Mouse (Mus musculus) CD4-positive, CD25-positive, alpha-beta regulatory T cell, adult 4 months (primary cell): Measurements from ENCODE around the gene Nrd1. TPM values are rescaled to one million over a fixed set of nuclear protein-coding genes. Genes with fewer than 3 reads are reported as not detected.

Experiments
- ATAC-seq: one replicate; pipeline ENCODE4 v1.8.0; 2017
- polyA plus RNA-seq, 2 experiments: library from polyadenylated mRNA; unstranded; fragments of 100-300 nt; shearing (Covaris generic); gene quantifications; one replicate each; pipeline ENCODE4 v1.2.1; 2017

The Nrd1 gene
- polyA plus RNA-seq, result 10 to 100 TPM; 63.9 to 98.2 TPM

- peak; percentile 96 for ATAC-seq
Observed at GRCm38 (mm10) chr4:108999999-109000950, at the start of gene Nrd1. Nrd1 (plus strand) TSS chr4:109000655.

GRCm38 (mm10) chr4:108951663-108952062, 48.8 kb upstream of the Nrd1 start:
- no peak for ATAC-seq

- no peak for ATAC-seq
Observed at GRCm38 (mm10) chr4:108959696-108960095, 40.8 kb upstream of the Nrd1 start.

DNA sequence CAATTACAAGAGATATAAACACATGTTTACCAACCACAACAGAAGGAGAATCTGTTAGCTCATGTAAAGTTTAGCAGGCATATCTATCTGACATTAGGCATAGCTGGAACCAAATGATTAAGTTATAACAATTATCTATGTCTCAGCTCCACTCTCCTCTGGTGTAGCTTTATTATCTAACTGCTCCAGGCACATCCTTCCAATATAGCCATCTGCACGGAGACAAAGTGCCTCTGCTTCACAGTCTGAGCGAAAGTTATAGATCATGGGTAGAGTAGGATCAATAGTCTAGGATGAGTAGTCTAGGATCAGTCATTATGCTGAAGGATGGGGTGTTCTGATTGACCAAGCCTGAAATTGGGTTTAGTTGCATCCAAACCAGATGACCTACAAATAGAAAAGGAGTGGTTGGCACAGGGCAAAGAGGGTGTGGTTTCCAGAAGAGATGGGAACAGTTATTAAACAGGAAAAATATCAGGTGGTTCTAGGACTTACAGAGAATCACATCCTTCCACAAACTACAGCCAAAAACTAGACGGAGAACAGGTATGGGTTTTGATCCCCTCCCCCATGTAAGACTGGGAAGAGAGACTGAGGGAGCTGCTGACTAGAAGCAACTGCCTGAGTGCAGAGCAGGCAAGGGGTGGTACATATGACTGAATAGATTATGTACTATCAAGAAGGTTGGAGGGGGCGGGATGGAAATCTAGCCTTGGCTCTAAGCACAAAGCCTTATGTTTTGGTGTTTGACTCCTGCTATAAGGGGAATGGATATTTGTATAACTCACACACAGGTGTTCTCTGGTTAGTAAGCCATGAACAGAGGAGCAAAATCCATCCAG, 39.6 kb upstream of the Nrd1 start:
- ATAC-seq, result no peak

- ATAC-seq, result no peak
Observed at GRCm38 (mm10) chr4:108963017-108963416, 37.4 kb upstream of the Nrd1 start.

DNA sequence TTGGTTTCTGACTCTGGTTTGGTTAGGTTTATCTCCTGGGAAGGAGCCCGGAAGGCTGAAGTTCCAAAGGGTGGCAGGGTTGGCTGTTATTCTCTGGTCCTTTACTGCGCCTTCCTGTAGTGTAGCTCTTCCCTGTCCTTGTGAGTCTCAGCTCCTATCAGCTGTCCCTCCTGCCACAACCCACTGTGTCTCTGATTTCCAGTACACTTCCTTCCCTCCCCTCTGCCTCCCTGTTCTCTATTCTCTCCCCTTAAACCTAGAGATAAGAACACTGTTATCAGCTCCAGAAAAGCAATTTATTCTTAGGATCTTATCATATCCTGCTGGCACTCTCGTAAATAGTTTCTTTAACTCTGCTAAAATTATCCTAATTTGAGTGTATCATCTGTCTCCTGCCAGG, 30.9 kb upstream of the Nrd1 start:
- no peak for ATAC-seq

DNA sequence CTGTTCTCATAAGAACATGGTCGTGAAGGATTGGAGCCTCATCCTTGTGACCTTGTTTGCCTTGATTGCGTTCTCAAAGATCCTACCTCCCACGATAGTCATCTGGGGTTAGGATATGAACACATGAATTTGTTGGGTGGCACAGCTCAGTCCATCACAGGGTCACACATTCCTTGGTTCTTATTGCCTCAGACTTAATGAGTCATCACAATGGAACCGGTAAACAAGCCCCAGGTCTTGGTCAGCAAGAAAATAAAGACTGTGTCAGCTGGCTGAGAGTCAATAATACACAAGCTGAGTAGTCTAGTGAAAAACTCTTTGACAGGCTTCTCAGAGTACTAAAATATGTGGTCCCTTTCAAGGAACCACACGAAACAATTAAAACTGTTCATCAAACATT, 29.4 kb upstream of the Nrd1 start:
- ATAC-seq, result no peak

GRCm38 (mm10) chr4:108976458-108977071, 23.9 kb upstream of the Nrd1 start:
- ATAC-seq, result no peak

DNA sequence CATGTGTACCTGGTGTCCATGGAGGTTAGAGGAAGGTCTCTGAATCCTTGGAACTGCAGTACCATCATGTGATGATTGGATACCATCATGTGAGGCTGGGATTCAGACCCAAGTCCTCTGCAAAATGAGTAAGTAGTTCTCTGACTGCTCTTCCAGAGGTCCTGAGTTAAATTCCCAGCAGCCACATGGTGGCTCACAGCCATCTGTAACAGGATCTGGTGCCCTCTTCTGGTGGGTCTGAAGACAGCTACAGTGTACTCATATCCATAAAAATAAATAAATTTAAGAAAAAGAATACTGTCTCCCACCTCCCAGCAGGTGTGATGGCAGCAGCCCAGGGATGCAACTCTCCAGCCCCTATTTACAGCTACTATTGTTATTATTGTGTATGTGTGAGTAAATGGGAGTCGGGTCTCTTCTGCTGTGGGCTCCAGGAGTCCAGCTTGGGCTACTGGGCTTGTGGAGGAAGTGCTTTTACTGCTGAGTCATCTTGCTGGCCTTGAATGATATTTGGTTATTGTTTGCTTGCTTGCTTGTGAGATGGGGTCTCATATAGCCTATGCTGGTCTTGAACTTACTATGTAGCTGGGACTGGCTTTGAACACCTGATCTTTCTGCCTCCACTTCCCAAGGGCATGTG, 13.5 kb upstream of the Nrd1 start:
- no peak for ATAC-seq

- peak; percentile 80 for ATAC-seq
Observed at GRCm38 (mm10) chr4:108987473-108987842, 13.0 kb upstream of the Nrd1 start.

DNA sequence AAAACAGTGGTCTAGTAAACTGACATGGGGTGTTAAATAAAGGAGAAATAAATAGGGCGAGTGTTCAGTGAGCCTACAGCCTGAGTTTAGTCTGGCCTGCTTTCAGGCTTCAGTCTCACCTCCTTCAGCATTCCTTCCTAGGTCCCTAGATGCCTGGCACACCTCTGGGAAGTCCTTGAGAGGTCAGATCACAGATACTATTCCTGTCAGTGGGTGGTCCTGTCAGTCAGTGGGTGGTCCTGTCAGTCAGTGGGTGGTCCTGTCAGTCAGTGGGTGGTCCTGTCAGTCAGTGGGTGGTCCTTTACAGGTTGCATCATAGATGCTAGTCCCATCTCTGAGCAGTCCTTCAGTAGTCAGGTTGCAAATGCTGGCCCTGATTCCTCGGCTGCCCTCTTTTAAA, 11.0 kb upstream of the Nrd1 start:
- no peak for ATAC-seq

GRCm38 (mm10) chr4:108990032-108990431, 10.4 kb upstream of the Nrd1 start:
- no peak for ATAC-seq

DNA sequence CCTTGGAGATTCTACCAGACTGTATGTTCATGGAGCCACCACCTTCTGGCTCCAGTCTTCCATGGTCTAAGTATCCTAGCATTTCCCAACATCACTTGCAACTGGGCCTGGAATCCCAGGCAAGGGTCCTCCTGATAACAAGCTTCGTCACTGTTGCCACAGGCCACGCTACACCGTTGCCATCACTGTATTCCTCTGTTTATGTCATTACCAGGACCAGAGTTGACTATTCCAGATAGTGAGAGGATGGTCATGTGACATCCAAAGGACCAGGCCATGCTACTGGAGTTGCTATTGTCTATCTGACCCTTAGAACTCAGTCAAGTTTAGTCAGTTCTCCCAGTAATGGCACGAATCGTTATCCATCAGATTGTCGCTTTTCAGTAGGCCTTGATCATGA, 9.9 kb upstream of the Nrd1 start:
- ATAC-seq, result no peak

DNA sequence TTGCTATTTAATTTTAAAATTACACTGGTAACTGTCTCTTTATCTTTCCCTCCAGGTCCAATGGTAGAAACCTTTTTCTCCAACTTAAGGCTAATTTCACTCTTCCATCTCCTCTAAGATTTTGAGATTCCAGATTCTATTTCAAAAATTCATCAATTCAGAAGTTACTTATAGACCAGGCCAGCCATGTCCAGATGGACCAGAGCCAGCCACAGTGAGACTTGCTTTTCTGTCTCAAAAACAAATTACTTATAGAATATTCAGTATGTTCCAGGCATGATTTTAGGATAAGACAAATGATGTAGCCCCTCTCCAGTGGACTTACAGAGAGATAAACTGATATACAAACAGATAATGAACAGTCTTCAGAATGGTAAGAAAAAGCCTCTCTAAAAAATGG, 8.6 kb upstream of the Nrd1 start:
- no peak for ATAC-seq

DNA sequence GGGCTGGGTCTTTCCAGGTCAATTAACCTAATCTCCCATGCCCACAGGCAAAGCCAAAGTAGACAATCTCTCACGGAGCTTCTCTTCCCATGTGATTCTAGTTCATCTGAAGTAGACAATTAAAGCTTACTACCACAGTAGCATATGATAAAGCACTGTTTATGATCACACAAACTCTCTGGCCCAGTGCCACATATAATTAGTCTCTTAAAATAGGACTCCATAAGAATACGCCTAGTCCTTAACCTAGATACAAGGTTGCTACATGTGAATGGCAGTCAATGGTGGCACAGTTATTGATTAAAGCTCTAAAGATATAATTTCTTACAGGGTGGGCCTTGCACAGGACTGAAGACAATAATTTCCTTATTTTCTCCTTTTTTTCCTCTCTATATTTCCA, 7.5 kb upstream of the Nrd1 start:
- no peak for ATAC-seq

- ATAC-seq, result peak; percentile 3
Observed at GRCm38 (mm10) chr4:109000961-109001360, 506 bp downstream of the Nrd1 start.

DNA sequence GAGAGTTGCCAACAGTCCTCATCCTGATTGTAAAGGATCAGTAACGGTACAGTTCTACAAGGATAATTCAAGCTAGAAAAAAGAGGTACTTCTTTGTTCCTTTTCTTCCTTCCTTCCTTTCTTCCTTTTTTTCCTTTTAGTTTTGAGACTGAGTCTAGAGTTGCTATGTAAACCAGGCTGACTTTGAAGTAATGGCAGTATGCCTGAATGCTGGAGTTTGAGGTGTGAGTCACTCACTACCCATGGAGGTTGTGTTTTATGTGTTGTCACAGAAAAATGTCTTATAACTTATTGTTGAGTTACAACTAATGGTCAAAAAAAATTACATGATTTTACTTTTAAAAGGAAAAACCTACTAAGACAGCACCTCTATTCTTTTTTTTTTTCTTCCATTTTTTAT, 7.6 kb downstream of the Nrd1 start:
- ATAC-seq, result no peak

- no peak for ATAC-seq
Observed at GRCm38 (mm10) chr4:109014091-109014490, 13.6 kb downstream of the Nrd1 start.

DNA sequence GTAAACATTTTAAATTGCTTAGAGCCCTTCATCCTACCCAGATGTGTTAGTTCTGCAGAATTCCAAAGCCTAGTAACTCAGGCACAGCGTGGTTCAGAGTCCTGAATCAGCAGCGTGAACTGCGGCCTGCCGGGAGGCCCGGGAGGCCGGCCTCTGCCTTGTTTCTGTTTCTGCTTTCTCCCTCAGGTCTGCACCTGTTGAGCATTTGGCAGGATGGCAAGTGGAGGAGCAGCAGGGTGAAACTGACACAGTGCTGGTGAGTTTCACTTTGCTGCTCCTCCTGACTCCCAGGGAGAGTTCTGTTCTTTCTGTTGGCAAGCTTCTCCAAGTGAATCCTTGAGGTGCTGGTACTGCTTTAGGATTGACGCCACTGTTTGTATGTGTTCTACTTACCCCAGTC, 17.0 kb downstream of the Nrd1 start:
- no peak for ATAC-seq

GRCm38 (mm10) chr4:109019301-109019700, 18.8 kb downstream of the Nrd1 start:
- no peak for ATAC-seq

DNA sequence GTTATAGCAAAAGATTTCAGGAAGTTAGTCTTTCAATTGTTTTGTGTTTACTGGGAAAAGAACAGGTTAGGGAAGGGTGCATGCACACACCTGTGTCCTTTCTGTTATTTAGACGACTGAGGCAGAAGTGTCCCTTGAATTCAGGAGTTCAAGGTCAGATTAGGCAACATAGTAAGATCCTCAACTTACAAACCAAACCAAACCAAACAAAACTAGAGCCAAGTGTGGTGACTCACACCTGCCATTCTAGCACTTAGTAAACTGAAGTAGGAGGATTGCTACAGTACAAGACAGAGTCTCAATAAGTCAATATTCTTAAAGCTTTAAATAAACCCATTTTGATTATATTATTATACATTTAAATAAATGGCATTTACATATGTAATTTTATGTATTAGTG, 21.5 kb downstream of the Nrd1 start:
- ATAC-seq, result no peak

- no peak for ATAC-seq
Observed at GRCm38 (mm10) chr4:109025061-109025460, 24.6 kb downstream of the Nrd1 start.

- ATAC-seq, result no peak
Observed at GRCm38 (mm10) chr4:109026543-109026942, 26.1 kb downstream of the Nrd1 start.
